Mouse (Mus musculus): ENCODE results near the gene Tmem86b. TPM values are rescaled to one million over a fixed set of nuclear protein-coding genes. Genes with fewer than 3 reads are reported as not detected.
A peak's percentile ranks its signal among the peaks of the same experiment; 100 is the strongest.

The Tmem86b gene
- total RNA-seq, 2 experiments from 2014 or later: 4.9 to 6.4 TPM

- intact Hi-C loops (cut with DNase I): loop anchor here (10.0 kb wide), 2 partner anchors 509 to 949 kb away; partner anchors contain the start of gene Rps9
- no peak for DNase-seq (ENCODE audit: low spot score)
Measured at GRCm38 (mm10) chr7:4653351-4653750, 22.1 kb upstream of the Tmem86b start.

DNA sequence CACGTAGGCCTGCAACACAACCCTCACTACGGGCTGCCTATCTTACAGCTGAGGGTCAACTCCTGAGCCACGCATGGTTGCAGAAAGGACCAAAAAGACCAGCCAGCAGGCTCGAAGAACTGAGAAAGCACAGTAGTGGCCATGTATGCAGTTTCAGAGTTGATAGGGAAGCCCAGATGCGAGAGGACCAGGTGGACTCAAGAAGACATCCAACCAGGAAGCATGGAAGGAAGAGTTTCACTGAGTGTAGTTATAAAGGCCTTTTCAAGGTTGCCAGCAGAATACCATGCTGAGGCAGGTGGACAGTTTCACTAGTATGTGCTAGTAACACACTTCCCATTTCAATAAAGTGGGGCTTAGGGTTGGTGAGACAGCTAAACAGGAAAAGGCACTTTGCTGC is 21.5 kb upstream of the Tmem86b start:
- DNase-seq (ENCODE audit: low spot score): no peak
- intact Hi-C loops (cut with DNase I): loop anchor here (10.0 kb wide), 2 partner anchors 508 to 948 kb away; partner anchors contain the start of gene Rps9

DNA sequence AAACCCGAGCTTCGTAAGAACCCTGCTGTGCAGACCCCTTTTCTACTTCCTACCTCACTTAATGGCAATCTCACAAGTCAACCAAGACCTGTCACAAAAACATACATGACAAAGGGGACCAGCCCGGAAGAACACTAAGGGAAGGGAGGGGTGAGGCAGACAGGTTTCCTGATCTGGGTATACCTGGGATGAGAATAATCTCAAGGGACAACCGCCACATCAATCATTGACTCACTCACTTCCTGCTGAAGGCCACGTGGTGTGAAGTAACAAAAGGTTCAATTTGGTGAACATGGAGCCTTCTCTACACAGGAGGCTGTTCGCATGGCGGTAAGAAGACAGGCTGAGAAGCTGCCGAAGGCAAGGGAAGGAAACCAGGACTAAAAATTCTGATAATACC is 20.4 kb upstream of the Tmem86b start:
- no peak for DNase-seq (ENCODE audit: low spot score)
- intact Hi-C loops (cut with DNase I): loop anchor here (10.0 kb wide), 2 partner anchors 507 to 947 kb away; partner anchors contain the start of gene Rps9

DNA sequence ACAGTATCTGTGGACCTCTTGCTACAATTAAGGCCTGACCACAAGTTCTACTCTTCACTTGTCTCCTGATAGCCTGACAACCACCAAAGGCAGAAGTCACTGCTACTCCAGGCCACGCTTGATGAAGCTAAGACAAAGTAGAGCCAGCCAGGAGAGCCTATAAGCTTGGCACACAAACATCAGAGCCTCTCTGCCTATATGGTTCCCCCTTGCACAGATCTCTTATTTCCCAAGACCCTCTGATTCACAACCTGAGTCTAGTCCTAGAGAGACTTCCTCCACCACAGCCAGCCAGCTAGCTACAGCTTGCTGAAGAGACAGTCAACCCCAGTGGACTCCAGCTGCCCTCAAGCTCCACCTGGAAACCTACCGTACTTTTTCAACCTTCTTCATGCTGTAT is 16.8 kb upstream of the Tmem86b start:
- no peak for DNase-seq (ENCODE audit: low spot score)
- intact Hi-C loops (cut with DNase I): no loop called here

- peak; percentile 27 for DNase-seq (ENCODE audit: low spot score)
- intact Hi-C loops (cut with DNase I): no loop called here
Measured at GRCm38 (mm10) chr7:4647291-4647690, 16.1 kb upstream of the Tmem86b start.

- no peak for DNase-seq (ENCODE audit: low spot score)
- intact Hi-C loops (cut with DNase I): no loop called here
Measured at GRCm38 (mm10) chr7:4646806-4647205, 15.6 kb upstream of the Tmem86b start.

DNA sequence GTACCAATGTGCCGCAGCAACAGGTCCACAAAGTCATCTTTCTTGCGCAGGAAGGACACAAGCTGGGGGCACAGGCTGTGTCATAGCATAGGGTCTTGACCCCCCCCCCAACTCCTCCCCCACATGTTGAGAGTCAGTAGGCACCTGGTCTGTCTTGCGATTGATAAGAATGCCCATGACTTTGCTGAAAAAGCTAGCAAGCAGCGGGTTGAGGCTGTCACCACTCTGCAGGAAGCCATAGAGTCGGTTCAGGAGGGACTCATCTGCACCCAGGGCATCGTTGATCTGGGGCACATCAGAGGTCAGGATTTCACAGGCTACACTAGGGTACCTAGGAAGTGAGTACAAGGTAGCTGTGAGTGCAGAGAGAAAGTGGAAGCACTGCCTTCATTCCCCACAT is 12.0 kb upstream of the Tmem86b start:
- intact Hi-C loops (cut with DNase I): no loop called here

GRCm38 (mm10) chr7:4641956-4642355 is 10.7 kb upstream of the Tmem86b start:
- intact Hi-C loops (cut with DNase I): no loop called here
- no peak for DNase-seq (ENCODE audit: low spot score)

More for the DNA sequence above, 12.0 kb upstream of the Tmem86b start:
- no peak for DNase-seq (ENCODE audit: low spot score)

DNA sequence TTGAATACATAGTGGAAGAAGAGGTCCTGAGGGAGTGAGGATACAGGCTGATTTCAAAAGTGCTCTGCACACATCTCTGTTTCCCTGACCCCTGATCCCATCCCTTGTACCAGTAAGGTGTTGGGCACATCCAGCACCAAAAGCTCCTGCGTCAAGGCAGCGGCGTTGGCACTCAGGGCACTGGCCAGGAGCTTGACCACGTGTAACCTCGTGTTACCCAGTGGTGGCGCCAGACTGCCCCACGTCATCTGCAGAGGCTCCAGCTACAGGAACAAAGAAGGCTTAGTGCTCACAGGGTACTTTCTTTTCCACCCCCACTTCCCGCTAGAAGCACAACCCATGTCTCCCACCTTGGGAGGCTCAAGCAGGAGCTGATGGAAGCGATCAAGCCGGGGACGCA is 9.9 kb upstream of the Tmem86b start:
- intact Hi-C loops (cut with DNase I): no loop called here

DNA sequence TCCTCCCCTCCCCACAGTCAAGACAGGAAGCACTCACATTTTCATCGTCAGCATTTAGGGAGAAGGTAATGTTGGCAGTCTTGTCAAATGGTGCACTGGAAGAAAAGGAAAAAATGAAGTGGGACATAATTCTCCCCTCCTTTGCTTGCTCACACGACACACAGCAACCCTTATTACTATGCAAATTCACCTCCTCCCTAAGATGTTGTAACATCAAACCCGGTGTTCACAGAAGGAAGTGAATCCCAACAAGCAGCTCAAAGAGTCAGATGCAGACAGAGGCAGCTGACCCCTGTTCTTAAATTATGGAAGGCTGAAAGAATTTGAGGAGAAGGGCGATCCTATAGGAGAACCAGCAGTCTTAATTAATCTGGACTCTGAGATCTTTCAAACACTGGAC is 5.0 kb upstream of the Tmem86b start:
- intact Hi-C loops (cut with DNase I): no loop called here
- no peak for DNase-seq (ENCODE audit: low spot score)

More for the DNA sequence above, 9.9 kb upstream of the Tmem86b start:
- DNase-seq (ENCODE audit: low spot score): no peak

GRCm38 (mm10) chr7:4630198-4630597 is 1.0 kb downstream of the Tmem86b start:
- intact Hi-C loops (cut with DNase I): no loop called here
- DNase-seq (ENCODE audit: low spot score): no peak

GRCm38 (mm10) chr7:4629586-4629985 is 1.6 kb downstream of the Tmem86b start:
- DNase-seq (ENCODE audit: low spot score): no peak
- intact Hi-C loops (cut with DNase I): loop anchor here (5.0 kb wide), 2 partner anchors 72 to 163 kb away; partner anchors contain the start of gene Rpl28

DNA sequence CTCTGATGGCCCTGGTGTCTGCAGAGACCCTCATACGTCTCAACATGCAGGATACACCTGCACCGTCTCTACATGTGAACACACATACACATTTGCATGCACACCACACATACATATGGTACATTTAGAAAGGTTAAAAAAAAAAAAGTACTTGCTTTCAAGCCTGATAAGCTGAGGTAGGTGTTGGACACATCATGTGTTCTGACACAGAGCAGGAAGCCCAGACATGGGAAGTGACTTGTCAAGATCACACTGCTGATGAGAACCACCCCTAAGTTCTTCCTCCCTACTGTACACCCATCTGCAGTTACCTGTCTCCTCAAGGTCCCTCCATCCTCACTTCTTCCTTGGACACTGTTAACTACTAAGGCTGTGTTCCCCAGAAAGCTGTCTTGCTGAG is 5.3 kb downstream of the Tmem86b start:
- DNase-seq (ENCODE audit: low spot score): no peak
- intact Hi-C loops (cut with DNase I): loop anchor here (5.0 kb wide), 2 partner anchors 69 to 166 kb away; partner anchors contain the start of gene Rpl28

DNA sequence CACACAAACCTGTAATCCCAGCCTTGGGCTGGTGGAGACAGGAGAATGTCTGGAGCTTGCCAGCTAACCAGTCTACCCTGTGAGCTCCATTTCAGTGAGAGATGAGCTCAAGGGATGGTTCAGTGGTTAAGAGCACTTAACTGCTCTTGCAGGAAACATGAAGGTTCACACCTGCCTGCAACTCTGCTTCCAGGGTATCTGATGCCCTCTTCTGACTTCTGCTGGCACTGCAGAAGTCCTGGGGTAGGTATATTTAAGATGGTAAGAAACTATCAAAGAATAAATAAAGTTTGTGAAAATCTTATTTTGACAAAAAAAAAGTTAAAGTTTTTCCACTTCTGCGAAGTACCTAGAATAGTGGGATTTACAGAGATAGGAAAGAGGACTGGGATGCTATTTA is 6.9 kb downstream of the Tmem86b start:
- intact Hi-C loops (cut with DNase I): loop anchor here (5.0 kb wide), 1 partner anchor 313 kb away; no protein-coding TSS in a partner anchor
- no peak for DNase-seq (ENCODE audit: low spot score)

DNA sequence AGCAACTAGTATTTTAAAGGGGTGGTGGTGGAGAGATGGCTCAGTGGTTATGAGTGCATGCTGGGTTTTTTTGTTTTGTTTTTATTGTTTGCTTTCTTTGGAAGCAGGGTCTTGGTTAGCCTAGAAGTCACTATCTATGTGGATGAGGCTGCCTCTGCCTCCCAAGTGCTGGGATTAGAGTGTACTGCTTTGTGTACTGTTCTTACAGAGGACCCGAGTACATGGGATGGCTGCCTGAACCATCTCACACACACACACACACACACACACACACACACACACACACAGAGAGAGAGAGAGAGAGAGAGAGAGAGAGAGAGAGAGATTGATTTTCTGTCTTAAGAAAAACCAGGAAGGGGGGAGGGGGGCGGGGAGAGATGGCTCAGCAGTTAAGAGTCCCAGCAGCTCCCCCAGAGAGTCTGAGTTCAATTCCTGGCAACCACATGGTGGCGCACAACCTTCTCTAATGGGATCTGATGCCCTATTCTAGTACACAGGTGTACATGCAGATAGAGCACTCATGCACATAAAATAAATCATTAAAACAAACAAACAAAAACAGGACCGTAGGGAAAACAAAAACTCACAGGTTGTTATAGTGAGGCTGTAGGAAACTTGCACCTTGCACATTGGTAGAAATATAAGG is 7.6 kb downstream of the Tmem86b start:
- intact Hi-C loops (cut with DNase I): loop anchor here (5.0 kb wide), 1 partner anchor 314 kb away; no protein-coding TSS in a partner anchor
- no peak for DNase-seq (ENCODE audit: low spot score)

DNA sequence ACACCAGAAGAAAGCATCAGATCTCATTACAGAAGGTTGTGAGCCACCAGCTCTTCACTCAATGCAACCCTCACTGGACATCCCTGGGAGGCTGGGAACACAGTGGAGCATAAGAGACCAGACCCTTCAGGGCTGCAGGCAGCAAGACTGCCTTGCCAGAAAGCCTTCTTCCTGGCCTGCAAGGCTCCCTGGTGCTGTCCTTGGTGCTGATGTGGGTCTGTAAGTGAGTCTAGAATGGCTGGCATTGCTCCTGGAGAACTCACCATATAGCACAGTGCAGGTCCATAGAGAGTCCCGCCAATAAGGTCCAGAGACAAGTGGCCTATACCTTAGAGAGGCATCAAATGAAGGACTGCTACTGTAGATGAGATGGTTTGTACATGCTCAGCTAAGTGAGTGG is 11.2 kb downstream of the Tmem86b start:
- intact Hi-C loops (cut with DNase I): loop anchor here (5.0 kb wide), 1 partner anchor 317 kb away; no protein-coding TSS in a partner anchor
- DNase-seq (ENCODE audit: low spot score): no peak

DNA sequence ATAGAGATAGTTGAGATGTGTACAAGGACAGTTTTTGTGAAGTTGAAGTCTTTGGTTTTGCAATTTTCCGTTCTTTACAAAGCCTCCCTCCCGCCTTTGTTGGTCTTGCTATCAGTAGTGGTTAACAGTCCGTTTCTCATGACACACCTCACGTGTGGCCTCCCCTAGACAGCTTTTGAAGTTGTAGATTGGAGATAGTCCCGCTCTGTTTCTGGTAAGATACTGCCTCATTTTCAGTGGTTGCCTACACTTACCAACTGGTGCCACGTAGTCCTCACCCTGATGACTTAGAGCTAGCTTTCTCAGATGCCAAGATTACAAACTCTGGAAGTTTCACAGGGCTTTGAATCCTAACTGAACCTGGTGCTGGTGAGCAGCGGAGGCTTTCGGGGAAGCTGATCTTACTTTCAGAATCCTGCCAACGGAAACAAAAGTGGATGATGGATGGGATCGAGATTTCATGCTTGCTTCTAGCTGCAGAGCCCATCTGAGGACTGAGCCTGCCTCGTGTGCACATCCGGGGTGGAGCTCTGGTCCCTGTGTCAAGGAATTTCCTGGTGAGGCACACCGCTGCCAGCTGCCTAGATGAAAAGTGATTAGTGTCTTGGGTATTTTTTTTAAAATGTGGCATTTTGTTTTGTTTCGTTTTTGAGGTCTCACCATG is 17.4 kb downstream of the Tmem86b start:
- intact Hi-C loops (cut with DNase I): no loop called here
- no peak for DNase-seq (ENCODE audit: low spot score)

DNA sequence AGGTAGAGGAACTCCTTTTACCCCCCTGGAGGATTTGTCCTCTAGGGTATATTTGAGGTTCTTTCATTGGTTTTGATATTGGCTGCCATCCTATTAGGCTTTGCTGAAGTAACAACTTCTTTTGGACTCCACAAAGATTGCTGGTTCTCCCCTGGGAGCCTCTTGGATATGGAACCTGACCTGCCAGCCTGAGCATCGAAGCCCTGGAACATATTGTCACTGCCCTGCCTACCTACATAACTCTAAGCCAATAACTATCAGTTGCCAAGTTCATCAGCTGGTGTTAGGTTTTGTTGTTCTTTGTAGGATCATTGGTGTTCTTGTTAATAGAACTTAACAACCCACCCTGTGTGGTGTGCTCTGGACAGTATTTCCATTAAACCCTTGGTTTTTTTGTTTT is 18.3 kb downstream of the Tmem86b start:
- intact Hi-C loops (cut with DNase I): no loop called here

DNA sequence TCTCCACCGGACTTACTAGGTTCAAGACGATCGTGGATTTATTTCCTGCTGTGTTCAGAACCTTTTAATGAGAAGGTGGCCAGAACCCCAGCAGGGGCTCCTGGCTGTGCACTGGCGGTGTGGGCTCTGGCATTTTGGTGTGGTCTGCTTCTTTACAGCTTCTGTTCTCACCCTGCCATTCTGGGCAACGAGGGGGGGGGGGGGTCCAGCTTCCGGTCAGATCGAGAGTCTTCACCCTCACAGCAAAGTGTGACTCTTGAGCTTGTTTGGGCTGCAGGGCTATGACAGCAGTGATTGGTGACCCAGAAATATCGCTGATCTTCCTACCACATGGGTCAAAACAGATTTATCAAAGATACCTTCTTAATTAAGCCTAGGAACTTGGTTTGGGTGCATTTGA is 18.8 kb downstream of the Tmem86b start:
- DNase-seq (ENCODE audit: low spot score): no peak
- intact Hi-C loops (cut with DNase I): no loop called here

More for the DNA sequence above, 18.3 kb downstream of the Tmem86b start:
- no peak for DNase-seq (ENCODE audit: low spot score)

- intact Hi-C loops (cut with DNase I): no loop called here
- no peak for DNase-seq (ENCODE audit: low spot score)
Measured at GRCm38 (mm10) chr7:4611921-4612341, 19.3 kb downstream of the Tmem86b start.

- intact Hi-C loops (cut with DNase I): no loop called here
- no peak for DNase-seq (ENCODE audit: low spot score)
Measured at GRCm38 (mm10) chr7:4611511-4611910, 19.7 kb downstream of the Tmem86b start.

Measured in heart, postnatal 25 days (tissue).